Mouse (Mus musculus): ENCODE data around the gene Rxrg. TPM values are rescaled to one million over a fixed set of nuclear protein-coding genes. Genes with fewer than 3 reads are reported as not detected.

The Rxrg gene
- polyA plus RNA-seq, 1 experiment from 2014 or later = 0.63 TPM

GRCm38 (mm10) chr1:167688347-167689231, 90.4 kb downstream of the Rxrg start:
- Histone ChIP-seq H3K27ac (no peak overlapping the region), H3K9ac (no peak overlapping the region), H3K9me3 (replicated peaks) (no peaks in the 10 kb centered on the region), H3K4me1 (replicated peaks) (peaks cover 3% of the 10 kb centered on the region), H3K4me2 (peak overlapping the region; percentile 53), H3K4me3 (replicated peaks) (peak overlapping the region; percentile 37), H3K27me3 (peaks cover 80% of the 10 kb centered on the region), H3K36me3 (no peaks in the 10 kb centered on the region)
- ATAC-seq (ENCODE audit: low read depth) (no peak), DNase-seq (no peak)
- 1% methylated on average over 85 of the region's 98 CpGs for WGBS (ENCODE audit: insufficient replicate concordance)

- ATAC-seq (ENCODE audit: low read depth) = no peak
- no peak within 1 kb of the TSS for H3K9ac ChIP-seq
- WGBS (ENCODE audit: insufficient replicate concordance) = 0% methylated on average over 3 of the region's 3 CpGs
Observed at GRCm38 (mm10) chr1:167689232-167689261, 90.9 kb downstream of the Rxrg start, which contains the start of gene Lmx1a. TSS of gene Lmx1a (plus strand) at chr1:167689237.

More at GRCm38 (mm10) chr1:167689232-167689261, 90.9 kb downstream of the Rxrg start, which contains the start of gene Lmx1a:
- Histone ChIP-seq H3K9me3 (replicated peaks) (no peaks in the 10 kb centered on the region), H3K36me3 (no peaks in the 10 kb centered on the region), H3K27me3 (peaks cover 84% of the 10 kb centered on the region), H3K4me1 (replicated peaks) (peaks cover 3% of the 10 kb centered on the region), H3K4me3 (replicated peaks) (peak within 1 kb of the TSS; percentile 37), H3K27ac (no peak within 1 kb of the TSS), H3K4me2 (peak within 1 kb of the TSS; percentile 53)
- no peak for DNase-seq

Other genes with a start within 250 kb of the Rxrg start
- 85.4 and 92.0 TPM in 2 replicates for gene Aldh9a1, start 248.4 kb upstream of the Rxrg start, polyA plus RNA-seq (2015; fragmentation: Nextera tagmentation; extraction: Ambion mirVana)
- 337 and 409 TPM in 2 replicates for gene Mgst3, start 204.5 kb upstream of the Rxrg start, polyA plus RNA-seq (2015; fragmentation: Nextera tagmentation; extraction: Ambion mirVana)
- not detected in 2 replicates for gene Lrrc52, start 131.6 kb upstream of the Rxrg start, polyA plus RNA-seq (2015; fragmentation: Nextera tagmentation; extraction: Ambion mirVana)
- 0.20 and 0.35 TPM in 2 replicates for gene Lmx1a, start 90.9 kb downstream of the Rxrg start, polyA plus RNA-seq (2015; fragmentation: Nextera tagmentation; extraction: Ambion mirVana)